Mouse (Mus musculus) kidney, adult 2 months (tissue): ENCODE data around the gene Ctrc. TPM values are rescaled to one million over a fixed set of nuclear protein-coding genes. Genes with fewer than 3 reads are reported as not detected.

Source experiments
- DNase-seq: peaks from one replicate; pipeline ENCODE4 v3.0.0; 2021
- H3K27ac ChIP-seq: fragments of 200-500 bp; 2 replicates; pipeline ENCODE4 v1.5.1; 2012; ENCODE audit warnings: low read depth, low read length, control low read depth, inconsistent platforms; ENCODE audit not compliant: insufficient read depth
- H3K27me3 ChIP-seq: fragments of 200-500 bp; replicated peaks from 2 replicates; pipeline ENCODE4 v1.6.1; 2012; ENCODE audit warnings: mild to moderate bottlenecking, moderate library complexity, low read length, inconsistent platforms; ENCODE audit not compliant: control insufficient read depth, insufficient read depth
- H3K36me3 ChIP-seq: fragments of 200-500 bp; 2 replicates; pipeline ENCODE4 v1.6.1; 2012; ENCODE audit warnings: mild to moderate bottlenecking, moderate library complexity, low read length, inconsistent platforms; ENCODE audit not compliant: control insufficient read depth, insufficient read depth
- H3K4me1 ChIP-seq: fragments of 200-500 bp; 2 replicates; pipeline ENCODE4 v1.6.1; 2011; ENCODE audit warnings: low read length; ENCODE audit not compliant: control insufficient read depth, insufficient read depth
- H3K4me3 ChIP-seq: fragments of 200-500 bp; 2 replicates; pipeline ENCODE4 v1.5.1; 2011; ENCODE audit warnings: mild to moderate bottlenecking, low read depth, low read length, control low read depth; ENCODE audit not compliant: insufficient read depth
- CTCF ChIP-seq: fragments of 200-500 bp; conservative IDR thresholded peaks from 2 replicates; pipeline ENCODE4 v1.5.1; 2011; ENCODE audit warnings: low read depth, mild to moderate bottlenecking, control low read depth, low read length, moderate library complexity, mixed read lengths; ENCODE audit not compliant: insufficient read depth, insufficient read length
- POLR2A ChIP-seq: fragments of 200-500 bp; IDR thresholded peaks from one replicate; pipeline ENCODE4 v1.6.1; 2011; ENCODE audit warnings: low read depth, low read length, control low read depth
- whole genome bisulfite sequencing: fragments of 180-500 bp; shearing (Covaris S2); methylation state at CpG from one replicate; pipeline ENCODE4 v1.1.7; 2018; 5-methylcytosine and 5-hydroxymethylcytosine counted together
- polyA plus RNA-seq: library from polyadenylated mRNA; depleted of rRNA; stranded (reverse); fragments of >200 nt; gene quantifications from 2 replicates; pipeline ENCODE4 v1.2.3, GENCODE M21; 2012

Ctrc gene
- polyA plus RNA-seq, 1 experiment = not detected

- TF ChIP-seq POLR2A (no peak), CTCF (no peak)
- Histone ChIP-seq H3K36me3 (no peaks in the 10 kb centered on the region), H3K27me3 (no peaks in the 10 kb centered on the region), H3K4me3 (no peak overlapping the region), H3K27ac (no peak overlapping the region), H3K4me1 (no peaks in the 10 kb centered on the region)
- no peak for DNase-seq
- 46% methylated on average over 3 of the region's 3 CpGs for WGBS
These were observed 25.0 kb downstream of the Ctrc start for GRCm38 (mm10) chr4:141821178-141821577.

- Histone ChIP-seq H3K27ac (no peak overlapping the region), H3K4me3 (no peak overlapping the region), H3K27me3 (no peaks in the 10 kb centered on the region), H3K36me3 (no peaks in the 10 kb centered on the region), H3K4me1 (no peaks in the 10 kb centered on the region)
- 94% methylated on average over 7 of the region's 7 CpGs for WGBS
- no peak for DNase-seq
- TF ChIP-seq POLR2A (no peak), CTCF (no peak)
These were observed 26.8 kb downstream of the Ctrc start for GRCm38 (mm10) chr4:141819316-141819715.

- no peak for TF ChIP-seq POLR2A
- Histone ChIP-seq H3K36me3 (no peaks in the 10 kb centered on the region), H3K27me3 (no peaks in the 10 kb centered on the region), H3K27ac (no peak overlapping the region), H3K4me1 (no peaks in the 10 kb centered on the region), H3K4me3 (no peak overlapping the region)
- WGBS = 89% methylated on average over 13 of the region's 13 CpGs
- DNase-seq = no peak
These were observed 27.3 kb downstream of the Ctrc start for GRCm38 (mm10) chr4:141818861-141819260.

GRCm38 (mm10) chr4:141817706-141818105, 28.5 kb downstream of the Ctrc start:
- H3K4me3 ChIP-seq = no peak overlapping the region
- no peaks in the 10 kb centered on the region for H3K27me3 ChIP-seq
- no peak overlapping the region for H3K27ac ChIP-seq
- WGBS = 80% methylated on average over 10 of the region's 10 CpGs
- DNase-seq = no peak
- TF ChIP-seq POLR2A (no peak), CTCF (no peak)
- no peaks in the 10 kb centered on the region for H3K4me1 ChIP-seq
- no peaks in the 10 kb centered on the region for H3K36me3 ChIP-seq

- H3K4me3 ChIP-seq = no peak overlapping the region
- DNase-seq = no peak
- TF ChIP-seq CTCF (no peak), POLR2A (no peak)
These were observed 29.1 kb downstream of the Ctrc start for GRCm38 (mm10) chr4:141816776-141817655.

GRCm38 (mm10) chr4:141816267-141816666, 29.9 kb downstream of the Ctrc start:
- H3K27ac ChIP-seq = no peak overlapping the region
- no peak for TF ChIP-seq CTCF
- H3K36me3 ChIP-seq = no peaks in the 10 kb centered on the region
- H3K27me3 ChIP-seq = no peaks in the 10 kb centered on the region
- no peak overlapping the region for H3K4me3 ChIP-seq
- DNase-seq = no peak
- no peaks in the 10 kb centered on the region for H3K4me1 ChIP-seq
- WGBS = 90% methylated on average over 7 of the region's 7 CpGs

More at GRCm38 (mm10) chr4:141816776-141817655, 29.1 kb downstream of the Ctrc start:
- no peak overlapping the region for H3K27ac ChIP-seq
- H3K36me3 ChIP-seq = no peaks in the 10 kb centered on the region
- WGBS = 56% methylated on average over 14 of the region's 14 CpGs
- no peaks in the 10 kb centered on the region for H3K4me1 ChIP-seq
- H3K27me3 ChIP-seq = no peaks in the 10 kb centered on the region

GRCm38 (mm10) chr4:141811375-141811774, 34.8 kb downstream of the Ctrc start:
- no peaks in the 10 kb centered on the region for H3K4me1 ChIP-seq
- DNase-seq = no peak
- no peaks in the 10 kb centered on the region for H3K27me3 ChIP-seq
- TF ChIP-seq CTCF = no peak
- TF ChIP-seq POLR2A = no peak
- no peak overlapping the region for H3K27ac ChIP-seq
- WGBS = 97% methylated on average over 7 of the region's 7 CpGs
- H3K4me3 ChIP-seq = no peak overlapping the region
- peaks cover 1% of the 10 kb centered on the region for H3K36me3 ChIP-seq
